Mouse (Mus musculus) forebrain, embryonic 16.5 days (tissue): ENCODE results near the gene Pfkfb4. TPM values are rescaled to one million over a fixed set of nuclear protein-coding genes. Genes with fewer than 3 reads are reported as not detected.

Experiments used
- ATAC-seq: fragments of 200-750 bp; cut with Nextera tagmentation; 2 replicates; pipeline ENCODE4 v1.8.0; 2017; ENCODE audit warnings: mild to moderate bottlenecking, moderate library complexity
- H3K27ac ChIP-seq: fragments of 300-500 bp; sonication (generic); 2 replicates; pipeline ENCODE4 v1.5.1; 2014; ENCODE audit warnings: low read length, control low read depth
- H3K27me3 ChIP-seq: fragments of 300-500 bp; sonication (generic); replicated peaks from 2 replicates; pipeline ENCODE4 v1.6.1; 2014; ENCODE audit warnings: low read length; ENCODE audit not compliant: control insufficient read depth, insufficient read depth
- H3K36me3 ChIP-seq: fragments of 300-500 bp; sonication (generic); 2 replicates; pipeline ENCODE4 v1.6.1; 2014; ENCODE audit not compliant: control insufficient read depth, insufficient read depth
- H3K4me1 ChIP-seq: fragments of 300-500 bp; sonication (generic); replicated peaks from 2 replicates; pipeline ENCODE4 v1.6.1; 2014; ENCODE audit warnings: low read length; ENCODE audit not compliant: control insufficient read depth, insufficient read depth
- H3K4me2 ChIP-seq: fragments of 300-500 bp; sonication (generic); 2 replicates; pipeline ENCODE4 v1.6.1; 2014; ENCODE audit warnings: mild to moderate bottlenecking, low read length, control low read depth
- H3K4me3 ChIP-seq: fragments of 300-500 bp; sonication (generic); replicated peaks from 2 replicates; pipeline ENCODE4 v1.5.1; 2014; ENCODE audit warnings: mild to moderate bottlenecking, low read length, control low read depth
- H3K9ac ChIP-seq: fragments of 300-500 bp; sonication (generic); replicated peaks from 2 replicates; pipeline ENCODE4 v1.6.1; 2014; ENCODE audit warnings: low read depth, low read length, control low read depth
- H3K9me3 ChIP-seq: fragments of 300-500 bp; sonication (generic); 2 replicates; pipeline ENCODE4 v1.6.1; 2016; ENCODE audit warnings: low read length; ENCODE audit not compliant: control insufficient read depth
- WGBS: fragments of 180-500 bp; shearing (Covaris S2); extraction: QIAGEN DNeasy Blood & Tissue Kit; methylation state at CpG from one replicate; pipeline ENCODE4 v1.1.7; 2014; 5-methylcytosine and 5-hydroxymethylcytosine counted together
- polyA plus RNA-seq: library from polyadenylated mRNA; unstranded; fragments of >200 nt; fragmentation: Nextera tagmentation; extraction: Ambion mirVana; gene quantifications from 2 replicates; pipeline ENCODE4 v1.2.1, GENCODE M21; 2015

The Pfkfb4 gene
- polyA plus RNA-seq, 1 experiment from 2014 or later: 34.0 TPM

DNA sequence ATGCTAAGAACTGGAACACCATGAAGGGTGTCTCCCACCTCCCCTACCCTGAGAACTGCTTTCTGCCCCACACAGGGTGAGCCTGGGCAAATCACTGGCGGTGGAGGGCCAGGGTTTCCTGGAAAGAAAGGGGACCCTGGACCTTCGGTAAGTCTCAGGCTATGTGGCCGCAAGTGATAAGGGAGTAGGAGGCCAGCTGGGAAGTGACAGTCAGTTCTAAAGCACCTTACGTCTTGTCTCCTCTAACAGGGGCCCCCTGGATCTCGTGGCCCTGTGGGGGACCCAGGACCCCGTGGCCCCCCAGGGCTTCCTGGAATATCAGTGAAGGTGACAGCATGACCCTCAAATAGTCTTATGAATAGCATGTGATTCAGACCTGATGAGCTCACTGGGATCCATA lies 27.2 kb upstream of the Pfkfb4 start:
- 88% methylated on average over 6 of the region's 6 CpGs for WGBS
- H3K4me2 ChIP-seq: no peak overlapping the region
- H3K4me1 ChIP-seq: no peaks in the 10 kb centered on the region
- no peak overlapping the region for H3K9ac ChIP-seq
- H3K27me3 ChIP-seq: no peaks in the 10 kb centered on the region
- no peak overlapping the region for H3K4me3 ChIP-seq
- no peak for ATAC-seq
- H3K27ac ChIP-seq: no peak overlapping the region
- H3K36me3 ChIP-seq: no peaks in the 10 kb centered on the region
- no peaks in the 10 kb centered on the region for H3K9me3 ChIP-seq

DNA sequence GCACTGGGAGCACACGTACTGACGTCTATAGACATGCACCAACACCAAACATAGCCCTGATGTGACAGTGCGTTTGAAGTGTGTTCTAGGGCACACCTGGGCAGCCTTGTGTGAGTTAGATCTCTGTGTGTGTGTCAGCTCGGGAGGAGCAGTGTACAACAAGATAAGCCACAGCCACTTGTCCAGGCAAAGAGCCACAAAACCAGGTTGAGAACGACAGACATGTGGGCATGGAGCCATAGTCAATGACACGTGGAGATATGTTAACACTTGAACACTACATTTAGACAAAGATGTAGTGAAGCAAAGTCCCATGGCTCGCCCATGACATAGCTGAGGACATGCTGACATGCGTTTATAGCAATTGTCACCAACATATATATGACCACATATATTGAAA lies 21.0 kb upstream of the Pfkfb4 start:
- H3K9ac ChIP-seq: no peak overlapping the region
- H3K27ac ChIP-seq: no peak overlapping the region
- H3K36me3 ChIP-seq: no peaks in the 10 kb centered on the region
- 80% methylated on average over 8 of the region's 8 CpGs for WGBS
- ATAC-seq: no peak
- H3K27me3 ChIP-seq: no peaks in the 10 kb centered on the region
- no peaks in the 10 kb centered on the region for H3K9me3 ChIP-seq
- H3K4me3 ChIP-seq: no peak overlapping the region
- H3K4me1 ChIP-seq: no peaks in the 10 kb centered on the region
- no peak overlapping the region for H3K4me2 ChIP-seq

DNA sequence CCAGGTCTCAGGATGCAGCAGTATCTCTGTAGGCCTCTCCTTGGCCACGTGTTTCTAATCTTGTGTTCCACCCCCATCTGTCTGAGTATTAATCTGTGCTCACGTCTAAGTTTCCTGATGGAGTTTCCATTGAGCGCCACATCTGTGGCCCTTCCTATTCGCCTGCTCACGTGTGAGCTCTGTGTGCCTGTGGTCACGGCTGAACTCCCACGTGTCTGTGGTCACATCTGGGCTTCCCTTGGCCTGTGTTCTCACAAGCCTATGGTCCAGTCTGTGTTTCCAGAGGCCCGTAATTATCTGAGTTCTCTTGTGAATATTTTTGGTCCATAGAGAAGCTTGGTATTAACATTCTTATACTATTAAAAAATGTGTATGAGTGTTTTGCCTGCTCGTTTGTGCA lies 15.1 kb upstream of the Pfkfb4 start:
- no peak for ATAC-seq
- Histone ChIP-seq H3K9ac (no peak overlapping the region), H3K9me3 (no peaks in the 10 kb centered on the region), H3K27ac (no peak overlapping the region), H3K27me3 (no peaks in the 10 kb centered on the region), H3K4me3 (no peak overlapping the region), H3K4me1 (no peaks in the 10 kb centered on the region), H3K4me2 (no peak overlapping the region), H3K36me3 (no peaks in the 10 kb centered on the region)
- 85% methylated on average over 9 of the region's 9 CpGs for WGBS

DNA sequence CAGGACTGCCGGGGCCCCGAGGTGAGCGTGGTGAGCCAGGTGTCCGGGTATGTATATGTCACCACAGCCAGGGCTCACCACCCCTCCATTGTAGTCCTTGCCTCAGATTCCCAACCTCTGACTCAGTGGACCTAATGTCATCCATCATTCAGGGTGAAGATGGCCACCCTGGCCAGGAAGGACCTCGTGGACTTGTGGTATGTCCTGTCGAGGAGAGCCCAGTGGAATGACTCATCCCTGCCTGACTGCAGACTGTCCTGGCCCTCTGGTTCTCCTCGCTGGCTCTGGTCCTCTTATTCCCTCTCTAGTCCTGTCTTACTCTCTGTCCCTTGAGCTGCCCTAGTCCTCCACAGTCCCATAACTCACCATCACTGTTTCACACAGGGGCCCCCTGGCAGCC lies 13.6 kb upstream of the Pfkfb4 start:
- Histone ChIP-seq H3K4me2 (no peak overlapping the region), H3K27ac (no peak overlapping the region), H3K4me1 (no peaks in the 10 kb centered on the region), H3K4me3 (no peak overlapping the region), H3K9me3 (no peaks in the 10 kb centered on the region), H3K9ac (no peak overlapping the region), H3K36me3 (no peaks in the 10 kb centered on the region), H3K27me3 (no peaks in the 10 kb centered on the region)
- no peak for ATAC-seq
- 87% methylated on average over 7 of the region's 7 CpGs for WGBS

DNA sequence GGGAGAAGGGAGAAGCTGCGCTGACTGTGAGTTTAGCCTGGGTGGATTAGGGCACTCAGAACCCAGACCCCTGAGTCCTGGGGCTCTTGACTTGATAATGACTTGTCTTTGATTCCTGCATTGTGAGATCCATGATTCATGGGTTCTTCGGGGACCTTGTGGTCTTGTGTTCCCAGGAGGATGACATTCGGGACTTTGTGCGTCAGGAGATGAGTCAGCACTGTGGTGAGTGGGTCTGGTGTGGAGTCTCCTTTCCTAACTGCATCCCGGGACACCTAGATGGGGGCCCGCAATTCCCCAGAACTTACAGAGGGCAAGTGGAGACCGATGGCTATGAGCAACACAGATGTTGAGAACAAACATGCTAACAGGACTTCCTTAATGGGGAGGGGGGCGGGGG lies 9.1 kb upstream of the Pfkfb4 start:
- no peak overlapping the region for H3K27ac ChIP-seq
- H3K27me3 ChIP-seq: no peaks in the 10 kb centered on the region
- no peak overlapping the region for H3K4me2 ChIP-seq
- H3K9me3 ChIP-seq: no peaks in the 10 kb centered on the region
- no peak overlapping the region for H3K9ac ChIP-seq
- no peaks in the 10 kb centered on the region for H3K36me3 ChIP-seq
- no peaks in the 10 kb centered on the region for H3K4me1 ChIP-seq
- no peak overlapping the region for H3K4me3 ChIP-seq
- 84% methylated on average over 8 of the region's 8 CpGs for WGBS
- ATAC-seq: no peak

DNA sequence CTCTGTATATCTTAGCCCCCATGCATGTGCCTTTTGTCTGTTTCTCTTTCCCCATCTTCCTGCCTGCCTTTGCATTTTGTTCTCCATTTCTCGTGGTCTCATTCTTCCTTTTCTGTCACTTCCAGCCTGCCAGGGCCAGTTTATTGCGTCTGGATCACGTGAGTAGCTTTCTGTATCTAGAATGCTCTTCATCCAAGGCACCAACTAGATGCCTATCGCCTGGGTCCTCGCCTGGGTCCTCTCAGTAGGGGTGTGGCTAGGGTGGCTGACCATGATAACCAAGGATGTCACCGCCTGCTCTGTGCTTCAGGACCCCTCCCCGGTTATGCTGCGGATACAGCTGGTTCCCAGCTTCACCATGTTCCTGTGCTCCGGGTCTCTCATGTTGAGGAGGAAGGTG lies 8.4 kb upstream of the Pfkfb4 start:
- Histone ChIP-seq H3K4me1 (no peaks in the 10 kb centered on the region), H3K27me3 (no peaks in the 10 kb centered on the region), H3K4me3 (no peak overlapping the region), H3K27ac (no peak overlapping the region), H3K9me3 (no peaks in the 10 kb centered on the region), H3K4me2 (no peak overlapping the region), H3K36me3 (no peaks in the 10 kb centered on the region), H3K9ac (no peak overlapping the region)
- no peak for ATAC-seq
- WGBS: 78% methylated on average over 9 of the region's 9 CpGs

DNA sequence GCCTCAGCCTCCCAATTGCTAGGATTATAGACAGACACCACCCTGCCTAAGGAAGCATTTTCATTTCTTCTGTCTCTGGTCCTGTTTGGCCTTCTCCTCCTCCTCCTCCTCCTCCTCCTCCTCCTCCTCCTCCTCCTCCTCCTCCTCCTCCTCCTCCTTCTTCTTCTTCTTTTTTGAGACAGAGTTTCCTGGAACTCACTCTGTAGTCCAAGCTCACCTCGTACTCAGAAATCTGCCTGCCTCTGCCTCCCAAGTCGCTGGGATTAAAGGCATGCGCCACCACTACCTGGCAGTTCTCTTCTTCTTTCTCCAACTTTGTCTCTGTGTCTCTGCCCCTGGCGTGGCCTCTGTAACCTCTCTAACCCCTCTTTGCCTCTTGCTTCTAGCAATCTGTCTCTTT lies 5.9 kb upstream of the Pfkfb4 start, which contains the start of gene Ucn2:
Gene Ucn2, plus strand, starts transcription at position 301 of the 400 bp plus-strand sequence.
- H3K9ac ChIP-seq: no peak within 1 kb of the TSS
- H3K4me1 ChIP-seq: peaks cover under 1% of the 10 kb centered on the region
- no peak within 1 kb of the TSS for H3K27ac ChIP-seq
- no peak within 1 kb of the TSS for H3K4me2 ChIP-seq
- H3K9me3 ChIP-seq: no peaks in the 10 kb centered on the region
- no peaks in the 10 kb centered on the region for H3K36me3 ChIP-seq
- ATAC-seq: no peak
- H3K27me3 ChIP-seq: no peaks in the 10 kb centered on the region
- H3K4me3 ChIP-seq: no peak within 1 kb of the TSS
- WGBS: 93% methylated on average over 4 of the region's 4 CpGs

DNA sequence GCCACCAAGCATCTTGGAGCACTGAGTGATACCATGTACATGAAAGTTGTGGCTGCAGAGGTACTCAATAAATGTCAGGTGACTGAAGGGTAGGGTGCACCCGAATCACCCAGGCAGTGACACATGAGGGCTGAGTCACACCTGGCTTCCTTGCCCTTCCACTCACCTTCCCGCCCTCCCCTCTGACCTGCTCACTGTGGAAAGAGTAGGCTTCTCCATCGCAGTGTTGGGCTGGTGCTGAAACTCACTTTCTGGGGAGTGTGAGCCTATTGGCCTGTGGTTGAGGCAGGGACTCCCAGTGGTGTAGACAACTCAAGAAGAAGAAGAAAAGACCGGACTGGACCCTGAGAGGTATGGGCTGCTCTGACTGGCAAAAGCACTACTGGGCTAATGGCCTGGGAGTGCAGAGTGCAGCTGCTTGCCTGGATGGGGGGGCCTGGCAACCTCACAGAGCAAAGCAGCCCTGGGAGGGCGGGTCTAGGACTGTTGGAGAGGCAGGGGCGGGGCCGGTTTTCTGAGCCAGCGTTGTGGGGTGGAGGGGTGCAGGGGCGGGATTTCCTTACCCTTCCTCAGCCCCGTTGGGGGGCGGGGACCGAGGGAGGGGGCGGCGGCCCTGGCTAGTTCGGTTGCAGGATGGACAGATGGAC lies 3.8 kb upstream of the Pfkfb4 start:
- 21% methylated on average over 15 of the region's 15 CpGs for WGBS
- H3K36me3 ChIP-seq: no peaks in the 10 kb centered on the region
- H3K4me3 ChIP-seq: no peak overlapping the region
- H3K9ac ChIP-seq: no peak overlapping the region
- H3K4me1 ChIP-seq: peaks cover 13% of the 10 kb centered on the region
- no peaks in the 10 kb centered on the region for H3K9me3 ChIP-seq
- H3K4me2 ChIP-seq: no peak overlapping the region
- no peaks in the 10 kb centered on the region for H3K27me3 ChIP-seq
- no peak for ATAC-seq
- no peak overlapping the region for H3K27ac ChIP-seq

DNA sequence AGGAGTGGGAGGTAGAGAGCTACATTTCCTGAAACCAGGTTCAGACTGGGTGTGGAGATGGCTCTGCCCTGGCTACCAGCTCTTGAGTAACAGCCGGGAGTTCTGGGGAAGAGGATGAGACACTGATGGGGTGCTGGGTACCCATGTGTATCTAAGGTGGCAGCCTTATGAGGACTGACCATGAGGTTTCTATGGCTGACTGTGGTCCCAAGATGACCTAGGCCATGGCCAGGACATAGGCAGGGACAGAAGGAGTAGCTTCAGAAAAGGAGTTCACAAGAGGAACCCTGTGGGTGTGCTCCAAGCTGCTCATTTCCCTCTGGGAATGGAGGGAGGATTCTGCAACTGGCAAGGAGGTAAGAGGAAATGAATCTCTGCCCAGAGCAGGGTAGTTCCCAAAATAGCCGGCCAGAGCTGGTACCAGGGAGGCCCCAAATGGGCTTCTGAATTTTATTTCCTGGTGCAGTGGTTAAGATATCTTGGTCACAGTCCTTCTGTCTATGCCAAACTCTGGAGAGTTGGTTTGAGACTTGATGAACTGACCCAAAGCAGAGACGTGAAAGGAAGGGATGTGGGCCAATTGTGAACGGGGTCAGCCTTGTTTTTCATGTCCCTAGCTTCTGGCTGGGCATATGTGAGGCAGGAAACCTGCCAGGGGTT lies 1.6 kb upstream of the Pfkfb4 start:
- H3K9me3 ChIP-seq: no peaks in the 10 kb centered on the region
- no peaks in the 10 kb centered on the region for H3K27me3 ChIP-seq
- H3K27ac ChIP-seq: no peak overlapping the region
- WGBS: 76% methylated on average over 4 of the region's 4 CpGs
- no peak for ATAC-seq
- no peak overlapping the region for H3K4me3 ChIP-seq
- H3K4me2 ChIP-seq: no peak overlapping the region
- no peak overlapping the region for H3K9ac ChIP-seq
- peaks cover 13% of the 10 kb centered on the region for H3K4me1 ChIP-seq
- H3K36me3 ChIP-seq: no peaks in the 10 kb centered on the region

DNA sequence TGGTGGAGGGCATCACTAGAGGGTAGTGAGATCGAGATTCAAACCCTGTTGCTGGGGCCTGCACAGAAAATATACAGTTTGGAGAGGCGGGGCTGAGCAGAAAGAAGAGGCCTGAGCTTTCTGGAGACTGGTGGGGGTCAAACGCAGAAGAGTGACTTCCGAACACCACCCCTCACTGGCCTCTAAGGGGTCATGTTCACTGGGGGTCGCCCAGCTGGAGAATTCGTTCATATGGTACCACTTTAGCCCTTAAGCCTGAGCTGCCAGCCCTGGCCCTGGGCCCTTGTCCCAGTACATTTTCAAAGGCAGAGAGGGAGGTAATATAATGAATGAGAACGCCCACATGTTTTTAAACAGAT lies 1.1 kb upstream of the Pfkfb4 start:
- 57% methylated on average over 7 of the region's 7 CpGs for WGBS
- Histone ChIP-seq H3K4me2 (no peak overlapping the region), H3K27ac (no peak overlapping the region), H3K4me1 (peaks cover 13% of the 10 kb centered on the region), H3K9me3 (no peaks in the 10 kb centered on the region), H3K27me3 (no peaks in the 10 kb centered on the region), H3K4me3 (no peak overlapping the region), H3K9ac (no peak overlapping the region), H3K36me3 (no peaks in the 10 kb centered on the region)
- no peak for ATAC-seq
